Mouse (Mus musculus) 416B (cell line): ENCODE data around the gene Sspn.

Experiments used
- DNase-seq: peaks from one replicate; pipeline ENCODE4 v3.0.0; 2011; ENCODE audit warnings: low read depth

The Sspn gene

GRCm38 (mm10) chr6:145972836-145973235 lies 41.4 kb downstream of the Sspn start:
- DNase-seq = no peak

- DNase-seq = peak; percentile 51
Observed at GRCm38 (mm10) chr6:145973356-145973755, 41.9 kb downstream of the Sspn start.

GRCm38 (mm10) chr6:145974766-145975165 lies 43.3 kb downstream of the Sspn start:
- DNase-seq = no peak

GRCm38 (mm10) chr6:145977344-145977743 lies 45.9 kb downstream of the Sspn start:
- no peak for DNase-seq

DNA sequence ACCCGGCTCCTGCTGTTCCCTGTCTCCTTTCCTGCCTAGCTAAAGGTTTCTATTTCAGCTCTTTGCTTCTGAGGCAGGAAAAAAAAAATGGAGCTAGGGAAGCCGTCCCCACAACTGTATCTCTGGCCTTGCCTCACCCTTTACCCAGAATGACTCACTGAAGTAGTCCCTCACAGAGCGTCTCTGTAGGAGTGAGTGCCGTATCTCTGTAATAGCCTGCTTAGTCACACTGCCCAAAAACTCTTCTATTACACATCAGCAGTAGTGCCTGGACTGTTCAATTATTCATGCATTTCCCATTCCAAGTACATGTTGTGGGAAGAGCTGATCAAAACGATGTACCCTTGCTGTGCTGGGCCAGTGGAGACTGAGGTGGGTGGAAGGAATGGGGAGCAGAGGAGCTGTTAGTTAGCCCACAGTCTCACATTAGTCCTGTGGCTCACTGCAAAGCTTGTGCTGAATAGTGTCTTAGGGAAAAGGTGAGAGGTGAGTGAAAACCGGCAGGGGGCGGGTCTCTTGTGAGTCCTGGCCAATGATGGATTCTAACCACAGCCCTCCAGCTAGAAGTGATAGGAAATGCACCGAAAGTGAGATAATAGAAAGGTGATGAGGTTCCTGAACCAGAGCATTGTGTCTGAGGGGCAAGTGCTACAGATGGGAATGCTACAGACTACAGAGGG lies 46.5 kb downstream of the Sspn start:
- DNase-seq = peak; percentile 76

DNA sequence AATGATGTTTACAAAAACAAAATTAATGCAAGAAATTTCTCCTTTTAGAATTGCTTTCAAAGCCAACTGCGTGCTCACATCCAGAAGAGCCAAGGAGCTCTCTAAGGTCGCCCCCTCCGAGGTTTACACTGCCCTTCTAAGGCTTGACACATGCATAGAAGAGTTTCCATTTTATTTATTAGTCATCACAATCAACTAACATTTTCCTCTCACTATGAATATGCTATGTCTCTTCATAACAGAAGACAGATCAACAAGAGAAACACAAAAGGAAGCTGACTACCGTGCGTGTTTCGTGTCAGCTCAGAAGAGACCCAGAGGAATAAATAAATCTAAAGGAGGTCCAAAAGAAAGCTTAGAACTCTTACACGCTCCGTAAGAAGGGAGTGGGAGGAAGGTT lies 49.6 kb downstream of the Sspn start:
- DNase-seq = no peak

DNA sequence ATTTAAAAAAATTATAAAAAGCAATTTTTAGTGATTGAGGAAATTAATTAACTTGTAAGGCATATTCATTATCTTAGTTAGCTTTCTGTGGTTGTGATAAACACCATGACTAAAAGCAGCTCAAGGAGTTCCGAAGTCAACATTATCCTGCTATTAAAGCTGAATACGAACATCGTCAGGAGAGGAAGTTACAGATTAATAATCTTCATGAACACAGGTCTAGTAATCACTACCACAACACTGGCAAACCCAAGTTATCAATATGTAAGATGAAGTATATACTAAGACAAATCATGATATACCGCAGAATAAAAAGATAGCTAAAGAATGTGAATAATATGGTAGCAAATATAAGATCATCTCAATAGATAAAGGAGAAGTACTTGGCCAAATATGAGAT lies 50.9 kb downstream of the Sspn start:
- DNase-seq = no peak

DNA sequence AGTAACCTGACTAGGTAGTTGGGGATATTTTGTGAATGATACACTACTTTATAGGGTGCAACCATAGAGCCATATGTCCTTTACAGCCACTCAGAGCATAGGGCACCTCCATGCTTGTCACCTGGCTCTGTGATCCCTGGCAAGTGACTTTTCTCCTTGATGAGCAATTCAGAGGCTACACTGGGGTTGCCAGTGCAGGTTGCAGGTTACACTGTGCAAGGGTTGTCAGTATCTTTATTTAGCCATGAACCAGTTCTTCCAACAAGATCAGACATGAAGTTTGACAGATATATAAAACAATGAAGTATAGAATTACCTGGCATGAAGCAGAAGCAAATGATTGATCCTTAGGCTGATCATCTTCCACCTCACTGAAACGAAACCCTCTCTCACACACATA lies 59.1 kb downstream of the Sspn start:
- no peak for DNase-seq

- no peak for DNase-seq
Observed at GRCm38 (mm10) chr6:145992526-145992925, 61.1 kb downstream of the Sspn start.

- DNase-seq = no peak
Observed at GRCm38 (mm10) chr6:145992985-145993384, 61.5 kb downstream of the Sspn start.

GRCm38 (mm10) chr6:145998314-145999007 lies 67.0 kb downstream of the Sspn start:
- DNase-seq = no peak

- no peak for DNase-seq
Observed at GRCm38 (mm10) chr6:146000767-146001166, 69.3 kb downstream of the Sspn start.

DNA sequence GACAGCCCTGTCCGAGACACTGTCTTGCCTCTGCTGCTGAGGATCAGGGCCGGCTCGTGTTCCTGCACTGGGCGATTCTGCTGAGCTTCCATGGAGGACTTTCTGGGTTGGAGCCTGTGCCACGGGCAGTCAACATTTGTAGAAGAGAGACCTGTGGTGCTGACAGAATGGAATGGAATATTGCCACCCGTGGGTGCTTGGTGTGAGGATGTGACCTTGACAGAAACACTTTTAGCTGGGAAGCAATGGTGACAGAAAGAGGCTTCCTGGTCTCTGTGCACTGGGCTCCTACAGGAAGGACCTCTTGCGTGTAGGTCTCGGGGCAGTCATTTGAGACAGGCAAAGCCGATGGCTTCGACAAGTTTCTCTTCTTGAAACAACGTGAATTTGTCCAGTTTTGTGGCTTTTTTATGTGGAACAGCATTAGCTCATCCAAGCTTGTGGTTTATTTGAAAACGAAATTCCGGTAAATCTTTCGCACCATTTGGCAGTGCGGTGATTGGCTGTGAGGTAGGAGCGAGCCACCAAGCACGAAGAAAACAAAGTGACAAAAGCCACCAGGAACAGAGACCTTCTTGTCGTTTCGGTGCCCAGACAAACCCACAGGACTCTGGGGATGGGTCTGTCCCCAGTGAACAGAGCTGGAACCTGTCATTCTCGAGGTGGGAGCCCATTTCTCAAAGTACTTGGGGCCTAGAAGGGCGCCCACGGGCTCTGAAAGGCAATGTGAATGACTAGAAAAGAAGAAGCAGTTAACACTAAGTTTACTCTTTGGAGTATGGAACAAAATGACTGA lies 70.2 kb downstream of the Sspn start:
- DNase-seq = no peak

- no peak for DNase-seq
Observed at GRCm38 (mm10) chr6:146004174-146004601, 72.7 kb downstream of the Sspn start.

DNA sequence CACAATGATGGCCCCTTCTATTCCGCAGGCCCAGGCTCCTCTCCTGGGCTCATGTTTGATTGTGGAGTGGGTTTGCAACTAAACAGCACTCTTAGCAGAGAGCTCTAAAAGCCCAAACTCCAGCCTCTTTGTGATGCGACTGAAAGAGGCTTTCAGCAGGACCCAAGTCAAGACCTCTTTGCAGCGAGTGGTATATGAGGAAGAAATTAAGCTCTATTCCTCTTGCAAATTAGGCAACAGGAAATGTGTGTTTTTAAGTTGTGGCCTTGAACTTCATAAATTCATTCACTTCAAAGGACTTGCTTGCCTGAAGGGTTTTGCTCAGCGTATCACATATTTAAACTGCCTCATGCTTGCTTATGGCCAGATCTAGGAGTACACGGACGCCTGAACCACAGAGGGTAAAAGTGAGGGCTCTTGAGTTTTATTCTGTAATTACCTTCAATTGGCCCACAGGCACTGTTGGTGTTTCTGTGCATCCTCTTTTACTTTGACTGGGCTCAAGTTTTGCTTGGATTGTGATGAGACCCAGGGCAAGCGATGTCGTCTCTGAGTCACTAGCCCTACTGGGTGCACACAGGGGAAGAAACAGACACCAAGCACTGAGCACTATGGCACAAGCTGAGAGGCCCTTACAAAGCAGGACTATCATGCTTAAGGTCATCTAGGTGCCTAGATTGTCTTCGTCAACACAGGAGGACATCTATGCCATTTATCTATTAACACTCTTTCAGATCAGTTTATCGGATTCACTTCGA lies 73.9 kb downstream of the Sspn start:
- peak; percentile 27 for DNase-seq

DNA sequence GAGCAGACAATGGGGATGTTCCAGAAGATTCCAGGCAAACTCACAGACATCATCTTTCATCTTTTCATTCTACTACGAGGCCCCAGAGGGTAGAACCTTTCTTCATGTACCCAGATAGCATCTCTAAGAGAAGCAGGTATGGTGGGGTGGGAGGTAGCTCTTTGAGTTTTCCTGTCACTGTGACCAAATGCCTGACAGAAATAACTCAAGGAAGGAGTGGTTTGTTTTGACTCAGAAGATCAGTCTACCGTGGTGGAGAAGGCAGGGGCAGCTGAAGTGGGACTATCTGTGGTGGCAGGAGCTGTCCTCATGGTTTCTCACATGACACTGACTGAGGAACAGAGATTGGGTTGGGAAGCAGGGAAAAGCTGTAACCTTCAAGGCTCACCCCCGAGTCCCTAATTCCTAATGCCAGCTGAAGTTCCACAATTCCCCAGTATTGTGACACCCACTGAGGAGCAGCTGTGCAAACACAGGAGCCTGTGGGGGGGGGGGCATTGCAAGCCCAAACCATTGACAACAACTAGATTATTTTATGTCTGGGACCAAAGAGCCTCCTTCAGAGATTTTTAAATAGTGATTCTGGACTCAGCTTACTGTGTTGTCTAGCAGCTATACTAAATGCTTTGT lies 74.6 kb downstream of the Sspn start:
- DNase-seq = no peak

DNA sequence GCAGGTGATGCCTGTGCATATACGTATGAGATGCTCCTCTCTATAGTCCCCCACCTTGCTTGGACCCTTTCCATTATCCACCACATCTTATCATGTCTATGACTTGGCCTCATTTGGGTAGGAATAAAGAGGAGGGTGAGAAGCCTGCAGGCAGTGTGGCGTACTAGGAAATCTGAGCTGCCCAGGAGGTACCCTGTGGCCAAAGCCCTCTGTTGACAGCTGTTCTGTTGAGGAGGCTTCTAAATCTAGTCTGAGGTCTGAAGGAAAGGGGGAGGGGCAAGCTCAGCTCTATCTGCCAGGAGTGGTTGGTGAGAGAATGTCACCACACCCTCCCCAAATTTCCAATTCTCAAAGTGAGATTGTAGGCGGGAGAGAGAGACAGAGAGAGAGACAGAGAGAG lies 75.3 kb downstream of the Sspn start:
- no peak for DNase-seq

GRCm38 (mm10) chr6:146008450-146008981 lies 77.1 kb downstream of the Sspn start:
- DNase-seq = no peak

GRCm38 (mm10) chr6:146009163-146009915 lies 77.9 kb downstream of the Sspn start:
- DNase-seq = no peak

DNA sequence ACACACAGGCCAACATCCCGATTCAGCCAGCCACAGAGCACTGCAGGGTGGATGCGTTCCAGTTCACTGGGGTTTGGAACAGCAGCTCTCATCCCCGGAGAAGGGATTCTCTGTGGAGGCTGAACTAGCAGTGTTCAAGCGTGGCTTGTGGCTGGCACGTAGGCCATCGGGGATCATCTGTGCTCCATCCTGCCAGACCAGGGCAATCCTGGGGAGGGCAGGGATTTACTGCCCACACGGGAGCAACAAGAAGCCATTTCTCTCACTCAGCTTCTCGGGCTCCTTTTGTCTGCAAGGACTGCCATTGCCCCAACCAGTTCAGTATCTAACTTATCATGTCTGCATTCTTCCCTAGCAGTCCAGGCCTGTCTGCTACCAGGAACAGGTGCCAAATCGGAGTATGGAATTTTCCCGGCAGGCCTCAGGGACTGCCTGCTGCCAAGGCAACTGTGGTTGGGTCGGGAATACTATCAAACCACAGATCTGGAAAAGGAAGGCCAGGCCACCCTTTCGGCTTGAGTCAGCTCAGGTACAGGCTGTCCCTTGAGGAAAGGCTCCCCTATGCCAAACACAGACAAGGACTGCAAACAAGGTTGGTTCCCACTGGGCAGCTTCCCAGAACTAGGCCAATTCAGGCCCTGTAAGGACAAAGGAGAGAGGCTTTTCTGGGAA lies 78.8 kb downstream of the Sspn start:
- no peak for DNase-seq
